Mouse (Mus musculus) forebrain, embryonic 15.5 days (tissue): Measurements from ENCODE around the gene Atg9b. TPM values are rescaled to one million over a fixed set of nuclear protein-coding genes. Genes with fewer than 3 reads are reported as not detected.

Source experiments
- ATAC-seq: fragments of 200-750 bp; cut with Nextera tagmentation; replicated peaks from 2 replicates; pipeline ENCODE4 v1.8.0; 2017; ENCODE audit warnings: mild to moderate bottlenecking, moderate TSS enrichment, moderate library complexity
- H3K27ac ChIP-seq: fragments of 300-500 bp; sonication (generic); replicated peaks from 2 replicates; pipeline ENCODE4 v1.5.1; 2015; ENCODE audit warnings: mild to moderate bottlenecking, inconsistent platforms
- H3K27me3 ChIP-seq: fragments of 300-500 bp; sonication (generic); 2 replicates; pipeline ENCODE4 v1.6.1; 2015; ENCODE audit warnings: inconsistent platforms
- H3K36me3 ChIP-seq: fragments of 300-500 bp; sonication (generic); 2 replicates; pipeline ENCODE4 v1.6.1; 2015; ENCODE audit warnings: mild to moderate bottlenecking, inconsistent platforms
- H3K4me1 ChIP-seq: fragments of 300-500 bp; sonication (generic); 2 replicates; pipeline ENCODE4 v1.6.1; 2015; ENCODE audit warnings: inconsistent platforms
- H3K4me2 ChIP-seq: fragments of 300-500 bp; sonication (generic); replicated peaks from 2 replicates; pipeline ENCODE4 v1.6.1; 2015; ENCODE audit warnings: mild to moderate bottlenecking, inconsistent platforms
- H3K4me3 ChIP-seq: fragments of 300-500 bp; sonication (generic); 2 replicates; pipeline ENCODE4 v1.5.1; 2015; ENCODE audit warnings: mild to moderate bottlenecking, inconsistent platforms
- H3K9ac ChIP-seq: fragments of 300-500 bp; sonication (generic); replicated peaks from 2 replicates; pipeline ENCODE4 v1.6.1; 2015; ENCODE audit warnings: mild to moderate bottlenecking, inconsistent platforms
- H3K9me3 ChIP-seq: fragments of 300-500 bp; sonication (generic); 2 replicates; pipeline ENCODE4 v1.6.1; 2016; ENCODE audit warnings: inconsistent platforms
- WGBS: fragments of 180-500 bp; shearing (Covaris S2); methylation state at CpG from one replicate; pipeline ENCODE4 v1.1.7; 2015; ENCODE audit warnings: mixed read lengths; 5-methylcytosine and 5-hydroxymethylcytosine counted together
- polyA plus RNA-seq: library from polyadenylated mRNA; unstranded; fragments of >200 nt; fragmentation: Nextera tagmentation; extraction: Ambion mirVana; gene quantifications from 2 replicates; pipeline ENCODE4 v1.2.1, GENCODE M21; 2015

The Atg9b gene
- polyA plus RNA-seq, 1 experiment from 2014 or later = 0.93 TPM

DNA sequence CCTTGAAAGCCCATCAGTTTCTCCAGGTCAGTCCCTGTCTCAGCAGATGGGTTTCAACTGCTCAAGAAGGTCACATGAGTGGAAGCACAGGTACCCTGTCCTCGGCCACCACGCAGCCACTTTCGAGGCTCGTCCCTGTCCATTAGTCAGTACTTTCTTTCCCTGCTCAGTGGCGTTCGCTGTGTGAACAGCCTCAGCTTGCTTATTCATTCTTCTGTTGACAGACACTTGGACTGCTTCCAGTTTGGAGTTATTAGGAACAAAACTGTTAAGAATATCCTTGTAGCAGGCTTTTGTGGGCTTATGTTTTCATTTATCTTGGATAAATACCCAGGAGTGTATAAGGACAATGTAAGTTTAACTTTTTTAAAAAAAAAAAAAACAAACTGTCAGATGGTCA, 17.7 kb downstream of the Atg9b start:
- no peak overlapping the region for H3K27ac ChIP-seq

DNA sequence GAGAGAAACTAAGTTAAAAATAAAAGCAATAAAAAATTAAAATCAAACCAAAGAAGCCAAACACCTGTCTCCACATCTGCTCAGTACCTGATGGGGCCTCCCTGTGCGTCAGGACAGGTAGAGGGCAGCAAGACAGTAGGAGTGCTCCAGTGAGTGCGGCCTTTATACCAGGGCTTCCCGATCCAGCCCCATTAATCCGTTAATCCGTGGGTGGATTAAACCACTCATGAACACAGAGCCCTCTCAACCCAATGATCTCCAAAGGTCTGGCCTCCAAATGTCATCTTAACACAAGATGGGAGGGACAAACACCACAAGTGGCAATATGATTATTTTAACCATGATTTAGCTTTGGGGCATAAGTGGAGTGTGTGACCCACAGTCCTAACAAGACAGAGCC, 18.1 kb downstream of the Atg9b start:
- H3K9me3 ChIP-seq = no peaks in the 10 kb centered on the region
- no peaks in the 10 kb centered on the region for H3K36me3 ChIP-seq
- no peak overlapping the region for H3K9ac ChIP-seq
- H3K4me1 ChIP-seq = peaks cover 12% of the 10 kb centered on the region
- H3K4me2 ChIP-seq = no peak overlapping the region
- no peak overlapping the region for H3K27ac ChIP-seq
- H3K4me3 ChIP-seq = no peak overlapping the region
- WGBS = 58% methylated on average over 5 of the region's 5 CpGs
- no peak for ATAC-seq
- H3K27me3 ChIP-seq = no peaks in the 10 kb centered on the region

More for the DNA sequence above, 17.7 kb downstream of the Atg9b start:
- WGBS = 12% methylated on average over 6 of the region's 6 CpGs
- Histone ChIP-seq H3K4me1 (peaks cover 12% of the 10 kb centered on the region), H3K9me3 (no peaks in the 10 kb centered on the region), H3K9ac (no peak overlapping the region), H3K4me2 (no peak overlapping the region), H3K36me3 (no peaks in the 10 kb centered on the region), H3K4me3 (no peak overlapping the region), H3K27me3 (no peaks in the 10 kb centered on the region)
- ATAC-seq = no peak

DNA sequence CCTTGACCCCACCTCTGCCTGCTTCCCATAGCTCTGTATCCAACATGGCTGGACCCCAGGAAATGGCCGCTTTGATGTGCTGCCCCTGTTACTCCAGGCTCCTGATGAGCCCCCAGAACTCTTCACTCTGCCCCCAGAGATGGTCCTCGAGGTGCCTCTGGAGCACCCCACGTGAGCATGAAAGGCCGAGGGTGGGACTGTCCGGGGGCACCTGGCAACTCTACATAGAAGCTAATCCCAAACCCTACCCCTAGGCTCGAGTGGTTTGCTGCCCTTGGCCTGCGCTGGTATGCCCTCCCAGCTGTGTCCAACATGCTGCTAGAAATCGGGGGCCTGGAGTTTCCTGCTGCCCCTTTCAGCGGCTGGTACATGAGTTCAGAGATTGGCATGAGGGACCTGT, 22.2 kb downstream of the Atg9b start:
- WGBS = 81% methylated on average over 9 of the region's 9 CpGs
- H3K36me3 ChIP-seq = no peaks in the 10 kb centered on the region
- H3K9me3 ChIP-seq = no peaks in the 10 kb centered on the region
- peaks cover 9% of the 10 kb centered on the region for H3K4me1 ChIP-seq
- H3K9ac ChIP-seq = no peak overlapping the region
- no peaks in the 10 kb centered on the region for H3K27me3 ChIP-seq
- no peak for ATAC-seq
- H3K4me2 ChIP-seq = no peak overlapping the region
- H3K27ac ChIP-seq = no peak overlapping the region
- H3K4me3 ChIP-seq = no peak overlapping the region

DNA sequence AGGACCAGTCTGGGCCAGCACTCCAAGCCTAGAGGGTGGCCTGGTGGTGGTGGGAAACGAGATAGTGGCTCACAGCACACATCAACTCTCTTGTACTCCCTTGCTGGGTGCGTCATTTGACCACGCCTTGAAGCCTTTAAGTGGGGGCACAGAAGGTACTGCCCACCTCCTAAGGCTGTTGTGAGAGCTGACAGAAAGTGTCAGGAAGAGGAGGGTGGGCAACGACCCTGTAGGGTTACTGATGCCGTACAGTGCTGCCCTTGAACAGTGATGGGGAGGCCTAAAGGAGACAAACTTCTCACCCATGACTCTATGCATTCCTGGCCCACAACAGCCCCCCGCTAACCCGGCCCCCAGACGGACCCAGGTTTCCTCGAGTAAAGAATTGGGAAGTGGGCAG, 25.5 kb downstream of the Atg9b start:
- no peak overlapping the region for H3K4me2 ChIP-seq
- H3K36me3 ChIP-seq = no peaks in the 10 kb centered on the region
- ATAC-seq = no peak
- no peak overlapping the region for H3K4me3 ChIP-seq
- WGBS = 87% methylated on average over 9 of the region's 9 CpGs
- H3K9ac ChIP-seq = no peak overlapping the region
- H3K27me3 ChIP-seq = no peaks in the 10 kb centered on the region
- H3K4me1 ChIP-seq = no peaks in the 10 kb centered on the region
- H3K9me3 ChIP-seq = no peaks in the 10 kb centered on the region
- no peak overlapping the region for H3K27ac ChIP-seq

DNA sequence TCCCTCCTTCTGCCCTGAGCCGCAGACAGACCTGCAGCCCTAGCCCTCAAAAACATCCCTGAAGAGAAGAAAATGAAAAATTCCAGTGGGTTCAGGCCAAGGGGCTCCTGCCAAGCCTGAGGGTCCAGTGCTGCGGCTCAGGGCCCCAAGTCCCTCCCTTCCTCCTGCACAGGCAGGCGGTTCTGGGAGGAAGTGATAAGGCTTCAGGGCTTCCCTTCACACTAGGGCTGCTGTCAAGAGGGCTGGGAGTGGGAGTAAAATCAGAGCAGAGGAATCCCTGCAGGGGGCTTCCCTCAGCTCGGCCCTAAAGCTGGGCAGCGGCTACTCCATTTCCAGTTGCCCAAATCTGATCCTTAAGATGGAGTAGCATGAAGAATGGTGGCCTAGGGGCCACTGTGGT, 26.4 kb downstream of the Atg9b start:
- H3K36me3 ChIP-seq = no peaks in the 10 kb centered on the region
- ATAC-seq = no peak
- no peaks in the 10 kb centered on the region for H3K4me1 ChIP-seq
- H3K4me3 ChIP-seq = no peak overlapping the region
- H3K4me2 ChIP-seq = no peak overlapping the region
- H3K27ac ChIP-seq = no peak overlapping the region
- WGBS = 64% methylated on average over 5 of the region's 5 CpGs
- no peak overlapping the region for H3K9ac ChIP-seq
- H3K27me3 ChIP-seq = no peaks in the 10 kb centered on the region
- H3K9me3 ChIP-seq = no peaks in the 10 kb centered on the region

DNA sequence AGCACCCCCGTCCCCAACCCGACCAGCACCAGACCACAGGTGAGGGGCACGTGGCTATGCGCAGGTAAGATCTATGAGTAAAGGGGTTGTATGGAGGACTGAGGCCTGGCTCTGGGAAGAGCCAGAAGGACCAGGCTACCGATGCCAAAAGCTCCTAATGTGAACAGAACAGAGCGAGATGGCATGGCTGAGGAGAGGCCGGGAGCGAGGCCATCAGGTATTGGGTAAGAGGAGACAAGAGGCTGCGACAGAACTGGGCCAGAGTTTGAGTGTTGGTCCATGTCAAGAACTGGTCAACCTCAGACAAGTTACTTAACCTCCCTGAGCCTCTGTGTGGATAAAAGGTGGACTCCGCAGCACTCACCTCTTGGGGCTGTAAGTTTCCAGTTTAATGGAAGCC, 27.0 kb downstream of the Atg9b start:
- no peak overlapping the region; the same call in 1 of the 2 replicates for H3K9ac ChIP-seq

DNA sequence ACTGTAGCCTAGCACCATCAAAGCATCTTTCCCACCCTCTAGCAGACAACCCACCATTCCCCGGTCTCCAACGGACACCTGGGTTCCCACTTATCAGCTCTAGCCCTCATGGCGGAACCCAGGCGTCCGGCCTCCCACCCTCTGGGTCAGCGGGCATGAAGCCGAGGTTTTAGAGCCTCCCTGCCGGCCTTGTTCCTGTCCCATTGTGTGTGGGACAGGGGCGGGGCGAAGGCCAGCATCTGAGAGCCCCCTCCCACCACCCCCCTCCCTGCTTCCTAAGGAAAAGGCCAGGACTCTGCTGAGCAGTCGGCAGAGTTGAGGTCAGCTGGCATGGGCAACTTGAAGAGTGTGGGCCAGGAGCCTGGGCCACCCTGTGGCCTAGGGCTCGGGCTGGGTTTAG, 27.4 kb downstream of the Atg9b start, which contains the start of gene Nos3:
Gene Nos3, plus strand, starts transcription at position 303 of the 400 bp plus-strand sequence.
- Histone ChIP-seq H3K4me2 (no peak within 1 kb of the TSS), H3K4me1 (no peaks in the 10 kb centered on the region), H3K9me3 (no peaks in the 10 kb centered on the region), H3K36me3 (no peaks in the 10 kb centered on the region), H3K4me3 (no peak within 1 kb of the TSS), H3K27ac (no peak within 1 kb of the TSS), H3K9ac (no peak within 1 kb of the TSS; the same call in 1 of the 2 replicates), H3K27me3 (no peaks in the 10 kb centered on the region)
- no peak for ATAC-seq
- WGBS = 29% methylated on average over 12 of the region's 12 CpGs

More for the DNA sequence above, 27.0 kb downstream of the Atg9b start:
- no peaks in the 10 kb centered on the region for H3K36me3 ChIP-seq
- no peaks in the 10 kb centered on the region for H3K9me3 ChIP-seq
- H3K4me2 ChIP-seq = no peak overlapping the region
- no peak overlapping the region for H3K4me3 ChIP-seq
- no peak for ATAC-seq
- no peaks in the 10 kb centered on the region for H3K27me3 ChIP-seq
- WGBS = 82% methylated on average over 10 of the region's 10 CpGs
- no peaks in the 10 kb centered on the region for H3K4me1 ChIP-seq
- no peak overlapping the region for H3K27ac ChIP-seq

DNA sequence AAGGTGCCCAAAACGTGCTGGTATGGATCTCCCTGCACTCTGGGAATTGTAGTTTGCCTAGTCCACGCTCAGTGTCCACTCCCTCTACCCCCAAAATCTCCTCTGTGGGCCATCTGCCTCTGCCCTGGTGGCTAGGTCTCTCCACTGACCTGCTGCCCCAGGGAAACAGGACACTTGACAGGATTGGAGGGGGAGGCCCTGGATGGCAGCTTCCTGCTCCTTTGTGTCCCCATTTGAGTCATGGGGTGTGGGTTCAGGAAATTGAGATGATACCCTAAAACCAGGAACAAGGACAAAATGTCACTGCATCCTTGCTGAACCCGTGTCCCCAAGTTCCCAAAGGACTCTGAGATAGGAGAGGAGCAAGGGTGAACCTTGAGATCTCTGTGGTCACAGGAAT, 27.9 kb downstream of the Atg9b start:
- whole genome bisulfite sequencing = 63% methylated on average over 3 of the region's 3 CpGs
- no peak overlapping the region for H3K9ac ChIP-seq

DNA sequence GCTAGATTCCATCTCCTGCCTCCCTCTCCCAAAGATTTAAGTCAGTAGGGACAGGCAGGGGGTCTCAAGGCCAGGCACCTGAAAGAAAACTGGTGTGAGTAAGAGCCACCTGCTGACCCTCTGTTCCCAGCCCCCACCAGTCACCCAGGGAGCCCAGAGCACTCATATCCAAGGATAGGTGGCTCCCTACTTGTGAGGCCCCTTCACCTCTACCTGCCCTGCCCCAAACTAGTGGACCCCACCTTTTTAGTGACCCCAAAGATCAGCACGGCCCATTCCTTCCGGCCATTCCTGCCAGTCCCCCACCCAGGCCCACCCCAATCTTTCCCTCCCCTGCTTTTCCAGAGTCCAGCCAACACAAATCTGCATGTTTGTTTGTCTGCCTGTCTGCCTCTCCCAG, 28.5 kb downstream of the Atg9b start:
- H3K4me3 ChIP-seq = no peak overlapping the region
- H3K9me3 ChIP-seq = no peaks in the 10 kb centered on the region
- H3K36me3 ChIP-seq = no peaks in the 10 kb centered on the region
- no peak for ATAC-seq
- no peak overlapping the region for H3K9ac ChIP-seq
- 82% methylated on average over 2 of the region's 2 CpGs for WGBS
- H3K27ac ChIP-seq = no peak overlapping the region
- no peaks in the 10 kb centered on the region for H3K27me3 ChIP-seq
- H3K4me2 ChIP-seq = no peak overlapping the region
- no peaks in the 10 kb centered on the region for H3K4me1 ChIP-seq

More for the DNA sequence above, 27.9 kb downstream of the Atg9b start:
- Histone ChIP-seq H3K4me1 (no peaks in the 10 kb centered on the region), H3K4me2 (no peak overlapping the region), H3K36me3 (no peaks in the 10 kb centered on the region), H3K9me3 (no peaks in the 10 kb centered on the region), H3K27me3 (no peaks in the 10 kb centered on the region), H3K27ac (no peak overlapping the region), H3K4me3 (no peak overlapping the region)
- no peak for ATAC-seq

DNA sequence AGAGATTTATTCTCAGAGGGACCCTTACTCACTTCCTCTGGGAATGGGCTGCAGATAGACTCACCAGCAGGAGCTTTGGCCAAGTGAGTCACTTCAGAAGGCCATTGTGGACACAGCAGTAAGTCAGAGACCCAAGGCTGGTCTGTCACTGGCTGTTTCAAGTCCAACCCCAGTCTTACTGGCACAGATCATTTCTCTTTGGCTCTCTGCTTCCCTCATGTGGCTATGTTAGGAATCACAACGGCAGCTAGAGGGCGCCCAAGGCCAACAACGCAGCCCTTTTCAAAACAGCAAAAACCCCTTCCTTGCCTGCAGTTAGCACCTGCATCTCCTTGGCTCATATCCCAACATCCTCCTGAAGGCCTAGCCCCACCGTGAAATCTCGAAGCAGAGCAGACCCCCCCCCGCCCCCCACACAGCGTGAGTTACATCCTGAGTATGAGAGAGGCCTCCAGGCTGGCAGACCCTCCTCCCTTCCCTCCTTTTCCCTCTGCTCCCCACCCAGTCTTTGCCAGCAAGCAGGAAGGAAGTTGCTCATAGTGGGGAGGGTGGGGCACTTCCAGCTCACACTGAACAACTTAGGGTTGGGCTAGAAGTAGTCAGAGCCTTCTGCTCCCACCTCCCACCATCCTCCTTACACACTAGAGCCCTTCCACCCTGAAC, 31.0 kb downstream of the Atg9b start:
- no peak overlapping the region for H3K4me2 ChIP-seq
- 0% methylated on average over 7 of the region's 7 CpGs for WGBS
- H3K9me3 ChIP-seq = no peaks in the 10 kb centered on the region
- no peak overlapping the region for H3K4me3 ChIP-seq
- no peaks in the 10 kb centered on the region for H3K27me3 ChIP-seq
- no peak overlapping the region for H3K27ac ChIP-seq
- peak; percentile 73 for ATAC-seq
- H3K36me3 ChIP-seq = no peaks in the 10 kb centered on the region
- no peak overlapping the region for H3K9ac ChIP-seq
- H3K4me1 ChIP-seq = no peaks in the 10 kb centered on the region

DNA sequence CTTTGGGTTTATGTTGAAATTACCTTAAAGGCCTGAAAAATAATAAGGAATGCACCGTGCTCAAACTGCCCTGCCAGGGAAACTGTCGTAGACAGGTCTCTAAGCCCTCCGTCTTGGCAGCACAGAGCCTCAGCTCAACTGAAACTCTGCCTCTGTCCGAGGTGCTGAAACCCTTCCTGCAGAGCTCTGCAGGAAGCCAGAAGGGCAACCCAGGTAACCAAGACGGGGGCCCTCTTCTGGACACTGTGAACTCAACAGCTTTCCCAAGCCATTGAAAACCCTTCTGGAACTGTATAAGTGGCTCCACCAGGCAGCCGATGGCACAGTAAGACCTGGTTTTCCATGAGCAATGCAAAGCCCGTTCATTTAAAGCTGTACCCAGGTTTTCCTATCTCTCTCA, 34.5 kb downstream of the Atg9b start:
- no peak overlapping the region for H3K4me2 ChIP-seq
- 15% methylated on average over 7 of the region's 7 CpGs for WGBS
- no peak for ATAC-seq
- H3K36me3 ChIP-seq = no peaks in the 10 kb centered on the region
- H3K4me1 ChIP-seq = peaks cover 7% of the 10 kb centered on the region
- H3K9me3 ChIP-seq = no peaks in the 10 kb centered on the region
- no peak overlapping the region for H3K27ac ChIP-seq
- peaks cover 10% of the 10 kb centered on the region; the same call in 1 of the 2 replicates for H3K27me3 ChIP-seq
- H3K9ac ChIP-seq = no peak overlapping the region
- H3K4me3 ChIP-seq = no peak overlapping the region

DNA sequence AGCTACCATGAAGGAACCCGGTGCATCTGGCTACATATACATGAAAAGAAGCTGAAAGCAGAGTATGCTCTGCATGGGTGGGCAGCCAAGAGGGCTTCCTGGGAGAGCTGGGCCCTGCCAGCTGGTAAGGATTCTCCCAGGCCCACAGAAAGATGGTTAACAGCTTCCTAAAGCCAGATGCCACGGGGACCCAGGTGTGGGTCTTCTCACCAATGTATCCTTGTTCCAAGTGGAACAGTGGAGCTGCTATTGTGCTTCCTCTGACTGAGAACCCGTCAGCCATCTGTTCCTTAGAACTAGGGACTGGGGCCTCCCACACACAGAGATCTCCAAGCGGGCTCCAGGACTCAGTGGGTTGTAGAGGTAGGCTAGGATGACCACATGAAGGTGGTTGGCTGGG, 35.2 kb downstream of the Atg9b start:
- ATAC-seq = no peak
- Histone ChIP-seq H3K27me3 (peaks cover 11% of the 10 kb centered on the region; the same call in 1 of the 2 replicates), H3K9me3 (no peaks in the 10 kb centered on the region), H3K4me2 (no peak overlapping the region), H3K4me1 (peaks cover 14% of the 10 kb centered on the region), H3K36me3 (no peaks in the 10 kb centered on the region), H3K4me3 (no peak overlapping the region), H3K9ac (no peak overlapping the region), H3K27ac (no peak overlapping the region)
- 49% methylated on average over 4 of the region's 4 CpGs for WGBS

DNA sequence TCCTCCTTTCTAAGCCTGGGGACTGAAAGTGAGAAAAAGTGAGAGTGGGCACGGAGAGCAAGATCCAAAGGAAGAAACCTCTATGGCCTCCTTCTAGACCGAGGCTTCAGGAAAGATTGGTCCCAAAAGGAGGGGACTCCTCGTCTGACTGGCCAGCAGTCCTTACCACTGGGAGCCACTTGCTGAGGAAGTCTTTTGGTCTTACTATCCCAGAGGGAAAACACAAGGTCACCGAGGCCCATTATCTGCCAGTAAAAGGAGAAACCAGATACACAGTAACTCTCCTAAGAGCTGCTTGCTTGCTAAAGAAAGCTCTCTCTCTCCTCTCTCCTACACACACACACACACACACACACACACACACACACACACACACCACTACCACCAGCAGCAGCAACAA, 38.6 kb downstream of the Atg9b start:
- Histone ChIP-seq H3K9ac (no peak overlapping the region), H3K4me2 (no peak overlapping the region), H3K36me3 (no peaks in the 10 kb centered on the region), H3K27ac (no peak overlapping the region), H3K4me1 (peaks cover 42% of the 10 kb centered on the region), H3K9me3 (no peaks in the 10 kb centered on the region), H3K4me3 (no peak overlapping the region), H3K27me3 (peaks cover 26% of the 10 kb centered on the region; the same call in 1 of the 2 replicates)
- WGBS = 39% methylated on average over 4 of the region's 4 CpGs
- no peak for ATAC-seq
